Mouse (Mus musculus) kidney, adult 2 months (tissue): ENCODE measurements around the gene Cog6. TPM values are rescaled to one million over a fixed set of nuclear protein-coding genes. Genes with fewer than 3 reads are reported as not detected.

Source experiments
- DNase-seq: peaks from one replicate; pipeline ENCODE4 v3.0.0; 2021
- H3K27ac ChIP-seq: fragments of 200-500 bp; 2 replicates; pipeline ENCODE4 v1.5.1; 2012; ENCODE audit warnings: low read depth, low read length, control low read depth, inconsistent platforms; ENCODE audit not compliant: insufficient read depth
- H3K27me3 ChIP-seq: fragments of 200-500 bp; replicated peaks from 2 replicates; pipeline ENCODE4 v1.6.1; 2012; ENCODE audit warnings: mild to moderate bottlenecking, moderate library complexity, low read length, inconsistent platforms; ENCODE audit not compliant: control insufficient read depth, insufficient read depth
- H3K36me3 ChIP-seq: fragments of 200-500 bp; 2 replicates; pipeline ENCODE4 v1.6.1; 2012; ENCODE audit warnings: mild to moderate bottlenecking, moderate library complexity, low read length, inconsistent platforms; ENCODE audit not compliant: control insufficient read depth, insufficient read depth
- H3K4me1 ChIP-seq: fragments of 200-500 bp; 2 replicates; pipeline ENCODE4 v1.6.1; 2011; ENCODE audit warnings: low read length; ENCODE audit not compliant: control insufficient read depth, insufficient read depth
- H3K4me3 ChIP-seq: fragments of 200-500 bp; 2 replicates; pipeline ENCODE4 v1.5.1; 2011; ENCODE audit warnings: mild to moderate bottlenecking, low read depth, low read length, control low read depth; ENCODE audit not compliant: insufficient read depth
- CTCF ChIP-seq: fragments of 200-500 bp; conservative IDR thresholded peaks from 2 replicates; pipeline ENCODE4 v1.5.1; 2011; ENCODE audit warnings: low read depth, mild to moderate bottlenecking, control low read depth, low read length, moderate library complexity, mixed read lengths; ENCODE audit not compliant: insufficient read depth, insufficient read length
- POLR2A ChIP-seq: fragments of 200-500 bp; IDR thresholded peaks from one replicate; pipeline ENCODE4 v1.6.1; 2011; ENCODE audit warnings: low read depth, low read length, control low read depth
- WGBS: fragments of 180-500 bp; shearing (Covaris S2); methylation state at CpG from one replicate; pipeline ENCODE4 v1.1.7; 2018; 5-methylcytosine and 5-hydroxymethylcytosine counted together
- polyA plus RNA-seq: library from polyadenylated mRNA; depleted of rRNA; stranded (reverse); fragments of >200 nt; gene quantifications from 2 replicates; pipeline ENCODE4 v1.2.3, GENCODE M21; 2012

The Cog6 gene
- polyA plus RNA-seq, 1 experiment = 21.5 TPM

DNA sequence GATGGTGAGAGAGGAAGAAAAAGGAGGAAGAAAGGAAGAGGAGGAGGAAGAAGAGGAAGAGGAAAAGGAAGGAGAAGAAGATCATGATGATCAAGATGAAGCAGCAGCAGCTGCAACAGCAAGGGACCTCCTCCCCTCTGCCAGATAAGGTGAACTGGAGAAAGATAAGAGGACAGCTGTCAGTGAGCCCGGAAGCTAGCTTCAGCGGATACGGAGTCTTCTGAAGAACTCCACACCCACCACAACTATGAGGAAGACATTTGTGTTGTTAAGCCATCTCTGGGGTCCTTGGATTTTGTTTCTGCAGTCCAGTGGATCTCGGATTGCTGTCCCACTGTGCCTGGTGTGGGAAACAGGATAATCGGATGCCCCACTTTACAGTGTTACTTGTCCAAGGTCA is 15.4 kb upstream of the Cog6 start:
- no peak for DNase-seq
- no peak overlapping the region for H3K27ac ChIP-seq
- no peak overlapping the region for H3K4me3 ChIP-seq
- no peaks in the 10 kb centered on the region for H3K36me3 ChIP-seq
- H3K4me1 ChIP-seq = no peaks in the 10 kb centered on the region
- no peaks in the 10 kb centered on the region for H3K27me3 ChIP-seq
- TF ChIP-seq CTCF (no peak), POLR2A (no peak)
- WGBS = 60% methylated on average over 5 of the region's 5 CpGs

DNA sequence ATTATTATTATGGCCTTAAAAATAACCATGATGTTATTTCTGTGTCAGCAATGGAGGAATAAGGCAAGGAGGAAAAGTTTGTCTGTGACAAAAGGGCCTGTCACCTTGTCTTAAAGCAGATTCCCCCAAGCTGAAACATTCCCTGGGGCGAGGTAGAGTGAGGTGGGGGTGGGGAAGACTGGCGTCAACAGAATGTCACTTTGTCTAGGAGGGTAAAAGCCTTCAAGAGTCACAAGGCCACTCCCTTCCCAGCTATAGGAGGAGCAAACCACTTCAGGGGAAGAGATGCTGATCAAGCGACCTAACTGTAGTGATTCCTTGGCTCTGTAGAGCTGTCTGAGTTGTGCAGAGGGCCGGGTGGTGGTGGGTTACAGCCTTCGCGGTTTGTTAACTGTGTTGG is 14.5 kb upstream of the Cog6 start:
- H3K36me3 ChIP-seq = no peaks in the 10 kb centered on the region
- no peaks in the 10 kb centered on the region for H3K4me1 ChIP-seq
- no peak overlapping the region for H3K27ac ChIP-seq
- no peaks in the 10 kb centered on the region for H3K27me3 ChIP-seq
- WGBS = 56% methylated on average over 6 of the region's 6 CpGs
- H3K4me3 ChIP-seq = no peak overlapping the region
- TF ChIP-seq CTCF = no peak
- no peak for TF ChIP-seq POLR2A
- DNase-seq = no peak

DNA sequence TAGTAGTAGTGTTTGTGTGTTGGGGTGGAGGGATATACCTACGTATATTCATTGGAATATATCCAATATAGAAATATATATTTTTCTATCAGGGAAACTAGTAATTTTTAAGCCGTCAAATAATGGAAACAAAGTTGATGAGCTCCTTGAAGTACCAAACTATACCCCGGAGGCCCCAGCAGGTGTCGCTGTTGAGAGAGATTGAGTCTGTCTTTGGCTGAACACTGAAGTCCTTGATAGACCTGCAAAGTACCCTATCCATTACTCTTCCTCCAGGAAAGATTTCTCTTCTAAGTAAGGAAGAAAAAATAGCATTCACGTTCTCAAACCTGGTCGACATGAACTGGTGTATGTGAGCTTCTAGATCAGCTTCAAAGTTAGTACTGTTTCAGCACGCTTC is 12.0 kb upstream of the Cog6 start:
- H3K27me3 ChIP-seq = no peaks in the 10 kb centered on the region; the same call in 1 of the 2 replicates
- 22% methylated on average over 7 of the region's 7 CpGs for WGBS
- H3K4me1 ChIP-seq = no peaks in the 10 kb centered on the region
- TF ChIP-seq CTCF (peak; percentile 74), POLR2A (no peak)
- DNase-seq = peak; percentile 73
- no peaks in the 10 kb centered on the region for H3K36me3 ChIP-seq
- H3K27ac ChIP-seq = no peak overlapping the region
- no peak overlapping the region for H3K4me3 ChIP-seq

DNA sequence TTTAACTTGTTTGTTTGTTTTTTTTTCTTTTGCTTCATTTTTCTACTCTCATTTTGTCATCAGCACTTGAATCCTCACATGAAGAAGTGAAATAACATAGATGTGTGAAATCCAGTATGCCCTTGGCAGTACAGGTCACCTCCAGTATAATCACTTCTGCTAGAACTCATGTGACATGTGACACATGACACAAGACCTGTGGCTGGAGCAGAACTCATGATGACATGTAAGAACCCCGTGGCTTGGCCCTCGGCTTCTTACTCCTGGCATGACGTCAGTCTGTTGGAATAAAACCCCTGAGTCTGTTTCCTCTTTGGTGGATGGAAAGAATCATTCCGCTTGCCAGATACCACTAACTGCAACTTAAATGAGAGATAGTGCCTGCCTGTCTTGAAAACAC is 10.3 kb upstream of the Cog6 start:
- Histone ChIP-seq H3K36me3 (no peaks in the 10 kb centered on the region), H3K4me3 (no peak overlapping the region), H3K27ac (no peak overlapping the region), H3K4me1 (no peaks in the 10 kb centered on the region), H3K27me3 (no peaks in the 10 kb centered on the region; the same call in 1 of the 2 replicates)
- 73% methylated on average over 4 of the region's 4 CpGs for WGBS
- no peak for DNase-seq
- TF ChIP-seq POLR2A (no peak), CTCF (no peak)

DNA sequence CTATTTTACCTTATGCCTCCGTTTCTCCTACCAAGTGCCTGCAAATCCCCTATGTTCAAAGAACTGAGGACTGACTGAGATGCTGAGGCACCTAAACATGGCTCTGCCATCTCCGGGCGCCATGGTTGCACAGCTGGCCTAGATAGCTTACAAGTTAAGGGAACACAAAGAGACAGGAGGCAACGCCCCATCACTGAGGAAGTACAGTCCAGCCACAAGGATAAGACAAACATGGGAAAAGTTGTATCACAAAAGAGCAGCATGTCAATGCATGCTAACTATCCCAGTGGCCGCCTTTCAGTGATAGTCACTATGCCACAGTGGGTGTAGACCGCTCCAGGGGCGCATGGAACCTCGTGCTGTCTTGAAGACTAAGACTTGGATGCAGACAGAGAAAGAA is 9.6 kb downstream of the Cog6 start:
- Histone ChIP-seq H3K4me3 (no peak overlapping the region), H3K27ac (no peak overlapping the region), H3K4me1 (no peaks in the 10 kb centered on the region), H3K27me3 (no peaks in the 10 kb centered on the region), H3K36me3 (peaks cover 2% of the 10 kb centered on the region)
- 96% methylated on average over 8 of the region's 8 CpGs for WGBS
- TF ChIP-seq CTCF = no peak
- TF ChIP-seq POLR2A = no peak
- no peak for DNase-seq

DNA sequence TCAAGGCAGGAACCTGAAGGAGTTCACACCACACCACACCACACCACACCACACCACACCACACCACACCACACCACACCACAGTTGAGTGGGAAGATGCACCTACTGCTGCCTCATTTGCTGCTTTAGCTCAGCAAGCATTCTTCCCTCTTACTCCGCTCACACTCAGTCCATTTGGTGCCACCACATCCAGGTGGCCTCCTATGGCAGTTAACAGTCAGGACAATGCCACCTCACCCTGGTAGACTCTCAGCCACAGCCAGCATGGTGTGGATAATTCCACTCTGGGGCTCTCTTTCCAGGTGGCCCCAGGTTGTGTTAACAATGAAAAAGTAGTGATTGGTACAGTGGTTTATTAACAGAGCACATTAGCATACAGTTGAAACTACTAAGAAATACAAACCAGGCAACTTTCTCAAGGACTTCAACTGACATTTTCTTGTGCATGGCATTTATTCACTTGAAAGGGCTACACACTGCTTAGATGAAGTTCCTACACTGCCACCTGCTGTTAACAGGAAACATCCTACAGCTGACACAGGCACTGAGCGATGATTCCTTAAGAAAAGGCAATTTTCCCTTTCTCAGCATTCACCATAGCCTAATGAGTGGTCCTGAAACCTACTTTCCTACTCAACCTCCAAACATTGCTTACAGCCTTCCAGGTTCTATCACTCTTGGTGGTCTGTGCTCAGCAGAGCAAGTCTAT is 12.5 kb downstream of the Cog6 start:
- Histone ChIP-seq H3K27me3 (no peaks in the 10 kb centered on the region), H3K27ac (no peak overlapping the region), H3K4me1 (no peaks in the 10 kb centered on the region), H3K36me3 (no peaks in the 10 kb centered on the region; the same call in 1 of the 2 replicates), H3K4me3 (no peak overlapping the region)
- peak; percentile 60 for DNase-seq
- WGBS = 61% methylated on average over 2 of the region's 2 CpGs
- TF ChIP-seq POLR2A (no peak), CTCF (peak; percentile 28; the same call in 1 of the 2 replicates)

DNA sequence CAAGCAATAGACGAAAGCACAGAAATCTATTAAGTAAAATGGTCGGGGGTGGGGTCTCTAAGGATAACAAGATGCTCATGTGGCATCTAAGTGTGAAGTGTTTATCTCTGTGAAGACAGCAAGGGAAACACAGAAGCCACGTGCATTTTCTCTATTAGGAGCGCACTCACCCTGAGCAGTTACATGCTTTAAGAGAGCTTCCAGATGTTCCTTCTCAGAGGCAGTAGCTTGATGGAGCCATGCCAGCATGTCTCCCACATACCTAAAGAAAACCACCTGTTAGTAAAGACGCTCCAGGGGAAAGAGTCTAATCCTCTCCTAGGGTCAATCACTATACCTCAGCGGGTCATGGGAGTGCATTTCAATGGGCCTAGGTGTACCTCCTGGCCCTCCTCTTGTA is 15.0 kb downstream of the Cog6 start:
- Histone ChIP-seq H3K36me3 (peaks cover 3% of the 10 kb centered on the region), H3K27ac (no peak overlapping the region), H3K4me3 (no peak overlapping the region), H3K27me3 (no peaks in the 10 kb centered on the region), H3K4me1 (no peaks in the 10 kb centered on the region)
- DNase-seq = no peak
- no peak for TF ChIP-seq CTCF
- TF ChIP-seq POLR2A = no peak
- 66% methylated on average over 6 of the region's 6 CpGs for WGBS

DNA sequence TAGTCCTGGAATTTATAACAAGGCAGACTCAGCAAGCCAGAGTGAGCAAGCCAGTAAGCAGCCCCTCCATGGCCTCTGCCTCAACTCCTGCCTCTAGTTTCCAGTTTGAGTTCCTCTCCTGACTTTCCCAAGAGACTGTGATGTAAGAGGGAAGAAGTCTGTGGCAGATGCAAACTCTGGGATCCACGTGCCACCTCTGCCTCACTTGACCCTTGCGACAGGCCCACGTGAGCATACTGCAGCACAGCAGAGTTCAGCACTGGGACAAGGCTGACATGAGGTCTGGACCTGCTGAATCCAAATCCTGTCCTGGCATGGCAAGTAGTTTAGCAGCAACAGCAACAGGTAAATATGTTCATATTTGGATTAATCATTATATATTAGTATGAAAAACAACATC is 17.0 kb downstream of the Cog6 start:
- peaks cover 3% of the 10 kb centered on the region for H3K36me3 ChIP-seq
- H3K4me1 ChIP-seq = no peaks in the 10 kb centered on the region
- H3K27ac ChIP-seq = no peak overlapping the region
- H3K4me3 ChIP-seq = no peak overlapping the region
- 49% methylated on average over 3 of the region's 3 CpGs for WGBS
- peak; percentile 14 for DNase-seq
- no peak for TF ChIP-seq CTCF
- TF ChIP-seq POLR2A = no peak
- H3K27me3 ChIP-seq = no peaks in the 10 kb centered on the region
